Mouse (Mus musculus): Measurements from ENCODE around the gene Myo1e.

The Myo1e gene

GRCm38 (mm10) chr9:70207151-70207831, at the start of gene Myo1e:
TSS of gene Myo1e (plus strand) at chr9:70207350.
- DNase-seq (ENCODE audit: low spot score), result peak; percentile 95

GRCm38 (mm10) chr9:70160071-70160470, 47.1 kb upstream of the Myo1e start:
- DNase-seq (ENCODE audit: low spot score), result no peak

- DNase-seq (ENCODE audit: low spot score), result no peak
Measured at GRCm38 (mm10) chr9:70168973-70169372, 38.2 kb upstream of the Myo1e start.

- no peak for DNase-seq (ENCODE audit: low spot score)
Measured at GRCm38 (mm10) chr9:70174291-70174848, 32.8 kb upstream of the Myo1e start.

- DNase-seq (ENCODE audit: low spot score), result no peak
Measured at GRCm38 (mm10) chr9:70174896-70175295, 32.3 kb upstream of the Myo1e start.

GRCm38 (mm10) chr9:70176291-70176690, 30.9 kb upstream of the Myo1e start:
- DNase-seq (ENCODE audit: low spot score), result no peak

- no peak for DNase-seq (ENCODE audit: low spot score)
Measured at GRCm38 (mm10) chr9:70181719-70182118, 25.4 kb upstream of the Myo1e start.

GRCm38 (mm10) chr9:70182639-70183038, 24.5 kb upstream of the Myo1e start:
- no peak for DNase-seq (ENCODE audit: low spot score)

- DNase-seq (ENCODE audit: low spot score), result no peak
Measured at GRCm38 (mm10) chr9:70192336-70192735, 14.8 kb upstream of the Myo1e start.

GRCm38 (mm10) chr9:70194622-70195021, 12.5 kb upstream of the Myo1e start:
- no peak for DNase-seq (ENCODE audit: low spot score)

GRCm38 (mm10) chr9:70196956-70197659, 10.0 kb upstream of the Myo1e start:
- DNase-seq (ENCODE audit: low spot score), result no peak

- DNase-seq (ENCODE audit: low spot score), result no peak
Measured at GRCm38 (mm10) chr9:70197992-70198391, 9.2 kb upstream of the Myo1e start.

GRCm38 (mm10) chr9:70202753-70203152, 4.4 kb upstream of the Myo1e start:
- no peak for DNase-seq (ENCODE audit: low spot score)

GRCm38 (mm10) chr9:70203267-70204076, 3.7 kb upstream of the Myo1e start:
- DNase-seq (ENCODE audit: low spot score), result no peak

GRCm38 (mm10) chr9:70207981-70208521, 901 bp downstream of the Myo1e start:
- no peak for DNase-seq (ENCODE audit: low spot score)

GRCm38 (mm10) chr9:70208751-70209150, 1.6 kb downstream of the Myo1e start:
- no peak for DNase-seq (ENCODE audit: low spot score)

GRCm38 (mm10) chr9:70209296-70210049, 2.3 kb downstream of the Myo1e start:
- DNase-seq (ENCODE audit: low spot score), result no peak

- DNase-seq (ENCODE audit: low spot score), result no peak
Measured at GRCm38 (mm10) chr9:70211638-70212037, 4.5 kb downstream of the Myo1e start.

- DNase-seq (ENCODE audit: low spot score), result no peak
Measured at GRCm38 (mm10) chr9:70216517-70216916, 9.4 kb downstream of the Myo1e start.

GRCm38 (mm10) chr9:70219295-70219931, 12.3 kb downstream of the Myo1e start:
- no peak for DNase-seq (ENCODE audit: low spot score)

Data from layer of hippocampus, adult 9-10 months (tissue).